12 mouse cellular contexts compared by ENCODE assay signal in the genomic region with DNA sequence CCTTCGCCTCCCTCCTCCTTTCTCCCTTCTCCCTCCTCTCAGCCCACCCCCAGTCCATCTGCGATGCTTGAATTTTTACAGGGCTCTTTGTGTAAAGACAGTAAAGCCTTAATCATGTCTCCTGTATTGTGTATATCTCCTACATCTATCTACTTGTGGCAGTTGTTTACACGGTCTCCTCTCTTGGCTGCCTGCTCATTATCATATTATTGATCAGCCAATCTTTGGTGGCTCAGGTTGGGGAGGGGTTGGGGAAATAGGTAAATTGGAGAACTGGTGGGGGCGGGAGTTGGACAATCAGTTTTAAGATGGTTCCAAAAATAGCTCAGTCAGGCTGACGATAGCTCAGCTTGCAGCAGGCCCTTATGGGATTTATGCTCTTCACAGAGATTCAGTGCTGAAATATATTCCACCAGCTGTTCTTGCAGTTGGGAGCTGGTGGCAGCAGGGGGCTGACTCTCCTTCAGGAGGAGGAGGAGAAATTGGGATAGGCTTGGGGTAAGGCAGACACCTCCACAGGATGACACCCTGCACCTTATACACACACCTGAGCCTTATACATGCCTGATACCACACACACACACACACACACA.
DNase-seq lines count a peak whose midpoint lies in the region; ATAC-seq and TF ChIP-seq lines count a peak whose summit lies in the region.
"Had no signal": no experiment of that assay in that cellular context is flagged by ENCODE, and none has a peak within 500 bp of the region (broad histone marks: within the 10 kb centered on the region; RNA-seq: fewer than 3 reads in every experiment).

No protein-coding gene starts in this region.

- H3K9ac ChIP-seq in intestine, postnatal 0 days (ENCODE audit: low read depth, low read length): no peak overlapping the region
- no peak overlapping the region for H3K9ac ChIP-seq in intestine, embryonic 15.5 days
- H3K9ac ChIP-seq: embryonic facial prominence, embryonic 15.5 days; heart, embryonic 12.5 days; liver, postnatal 0 days had no signal

- no peaks in the 10 kb centered on the region for H3K9me3 ChIP-seq in intestine, postnatal 0 days (ENCODE audit: control insufficient read depth)
- H3K9me3 ChIP-seq in intestine, embryonic 15.5 days: no peaks in the 10 kb centered on the region
- H3K9me3 ChIP-seq: embryonic facial prominence, embryonic 15.5 days; heart, embryonic 12.5 days had no signal

- H3K4me1 ChIP-seq in intestine, postnatal 0 days (replicated peaks; ENCODE audit: control insufficient read depth, insufficient read depth, low read length): no peaks in the 10 kb centered on the region
- H3K4me1 ChIP-seq in intestine, embryonic 15.5 days (replicated peaks): no peaks in the 10 kb centered on the region
- H3K4me1 ChIP-seq: embryonic facial prominence, embryonic 15.5 days had no signal

- peak; percentile 70 to 84 for DNase-seq in frontal cortex, postnatal 36 days (ENCODE audit: low spot score in 2 of 2)
- peak; percentile 65 to 86 for DNase-seq in left cerebral cortex, postnatal 14 days (ENCODE audit: low spot score in 2 of 2)
- DNase-seq in right cerebral cortex, postnatal 25 days: peak; percentile 80
- no peak for DNase-seq in kidney, postnatal 4 days
- DNase-seq in embryo, embryonic 9.5 days (ENCODE audit: extremely low spot score): no peak
- DNase-seq in spleen, postnatal 10 days (ENCODE audit: low spot score in 2 of 2): no peak
- DNase-seq: B cell, adult 2 months; liver, postnatal 0 days had no signal

- H3K27ac ChIP-seq in intestine, postnatal 0 days (ENCODE audit: low read depth, low read length): no peak overlapping the region
- H3K27ac ChIP-seq in intestine, embryonic 15.5 days: no peak overlapping the region
- H3K27ac ChIP-seq: embryonic facial prominence, embryonic 15.5 days had no signal

- no peak overlapping the region for H3K4me3 ChIP-seq in intestine, postnatal 0 days (ENCODE audit: low read depth, low read length)
- no peak overlapping the region for H3K4me3 ChIP-seq in intestine, embryonic 15.5 days (replicated peaks)
- H3K4me3 ChIP-seq: embryonic facial prominence, embryonic 15.5 days; heart, embryonic 12.5 days had no signal

- 0 out of 2 replicates have a peak, but pooled peaks have one; percentile 3 for TF ChIP-seq CTCF in intestine, postnatal 0 days (IDR thresholded peaks at IDR 0.05; ENCODE audit: low read depth)

- 35% methylated on average over 5 of the region's 5 CpGs for WGBS in intestine, postnatal 0 days
- 28% methylated on average over 5 of the region's 5 CpGs for WGBS in intestine, embryonic 15.5 days

- no peak for ATAC-seq in intestine, postnatal 0 days
- no peak for ATAC-seq in intestine, embryonic 15.5 days
- ATAC-seq: liver, postnatal 0 days had no signal

- no peaks in the 10 kb centered on the region for H3K36me3 ChIP-seq in intestine, postnatal 0 days (ENCODE audit: control insufficient read depth, insufficient read depth)
- H3K36me3 ChIP-seq in intestine, embryonic 15.5 days: no peaks in the 10 kb centered on the region
- H3K36me3 ChIP-seq: embryonic facial prominence, embryonic 15.5 days; heart, embryonic 12.5 days had no signal

- no peaks in the 10 kb centered on the region for H3K27me3 ChIP-seq in intestine, postnatal 0 days (replicated peaks; ENCODE audit: control insufficient read depth, insufficient read depth, low read length)
- H3K27me3 ChIP-seq in intestine, embryonic 15.5 days (replicated peaks): no peaks in the 10 kb centered on the region
- H3K27me3 ChIP-seq: embryonic facial prominence, embryonic 15.5 days; heart, embryonic 12.5 days had no signal

- H3K4me2 ChIP-seq in intestine, postnatal 0 days (replicated peaks; ENCODE audit: low read depth): no peak overlapping the region
- H3K4me2 ChIP-seq in intestine, embryonic 15.5 days (replicated peaks): no peak overlapping the region
- H3K4me2 ChIP-seq: embryonic facial prominence, embryonic 15.5 days; heart, embryonic 12.5 days had no signal

- intact Hi-C loops in left cerebral cortex, postnatal 14 days (cut with DNase I): loop anchor here (5.0 kb wide), 1 partner anchor 45 kb away; no protein-coding TSS in a partner anchor

Comparison
In these comparisons a context has a peak if more than half of its experiments do, and no peak if none do; other contexts are left out.
1. DNase-seq: peak in frontal cortex, postnatal 36 days (2 of 2), left cerebral cortex, postnatal 14 days (2 of 2) and right cerebral cortex, postnatal 25 days (single experiment); none in kidney, postnatal 4 days (0 of 2), embryo, embryonic 9.5 days (single experiment) and spleen, postnatal 10 days (0 of 2).